Mouse (Mus musculus): ENCODE results near the gene Lrrc26. TPM values are rescaled to one million over a fixed set of nuclear protein-coding genes. Genes with fewer than 3 reads are reported as not detected.

The Lrrc26 gene
- total RNA-seq, 1 experiment from 2014 or later, result not detected

GRCm38 (mm10) chr2:25332286-25333160 lies 42.8 kb downstream of the Lrrc26 start, which contains the start of gene Man1b1:
Gene Man1b1 (plus strand): TSS chr2:25332338.
- ATAC-seq (replicated peaks; ENCODE audit: low read depth, poor library complexity, severe bottlenecking), result peak; percentile 97

GRCm38 (mm10) chr2:25333569-25333968 lies 43.9 kb downstream of the Lrrc26 start:
- no peak for ATAC-seq (replicated peaks; ENCODE audit: low read depth, poor library complexity, severe bottlenecking)

- peak; percentile 76 for ATAC-seq (replicated peaks; ENCODE audit: low read depth, poor library complexity, severe bottlenecking)
Observed at GRCm38 (mm10) chr2:25338303-25338702, 48.6 kb downstream of the Lrrc26 start.

Other genes starting within 250 kb of the Lrrc26 start
- 9.6 and 15.2 TPM in 2 replicates for gene Nsmf, start 235.6 kb upstream of the Lrrc26 start, total RNA-seq (2017)
- gene Entpd8, start 209.6 kb upstream of the Lrrc26 start, total RNA-seq (2017), result not detected in 2 replicates
- 0.09 TPM in 1 of 2 replicates, not detected in the other for gene Noxa1, start 194.8 kb upstream of the Lrrc26 start, total RNA-seq (2017)
- gene Nrarp, start 109.2 kb upstream of the Lrrc26 start, total RNA-seq (2017), result 0.39 and 2.2 TPM in 2 replicates
- gene Tor4a, start 93.0 kb upstream of the Lrrc26 start, total RNA-seq (2017), result 15.7 and 18.1 TPM in 2 replicates
- gene Nelfb, start 78.4 kb upstream of the Lrrc26 start, total RNA-seq (2017), result 28.8 and 47.4 TPM in 2 replicates
- not detected in 2 replicates for gene Stpg3, start 75.3 kb upstream of the Lrrc26 start, total RNA-seq (2017)
- gene Fam166a, start 71.2 kb upstream of the Lrrc26 start, total RNA-seq (2017), result not detected in 2 replicates
- 486 and 513 TPM in 2 replicates for gene Tubb4b, start 65.2 kb upstream of the Lrrc26 start, total RNA-seq (2017)
- gene Slc34a3, start 55.6 kb upstream of the Lrrc26 start, total RNA-seq (2017), result not detected in 2 replicates
- not detected in 2 replicates for gene Rnf224, start 53.1 kb upstream of the Lrrc26 start, total RNA-seq (2017)
- gene Rnf208, start 47.7 kb upstream of the Lrrc26 start, total RNA-seq (2017), result 0.37 and 0.82 TPM in 2 replicates
- gene Cysrt1, start 47.5 kb upstream of the Lrrc26 start, total RNA-seq (2017), result not detected in 2 replicates
- 0.50 and 0.87 TPM in 2 replicates for gene AL732309.1, start 43.1 kb upstream of the Lrrc26 start, total RNA-seq (2017)
- gene Tmem203, start 34.5 kb upstream of the Lrrc26 start, total RNA-seq (2017), result 11.3 and 13.0 TPM in 2 replicates
- gene Tprn, start 27.3 kb upstream of the Lrrc26 start, total RNA-seq (2017), result 12.4 and 17.0 TPM in 2 replicates
- gene Ssna1, start 17.5 kb upstream of the Lrrc26 start, total RNA-seq (2017), result 65.1 and 73.3 TPM in 2 replicates
- 35.1 and 53.1 TPM in 2 replicates for gene Anapc2, start 17.4 kb upstream of the Lrrc26 start, total RNA-seq (2017)
- not detected in 2 replicates for gene Tmem210, start 1.8 kb upstream of the Lrrc26 start, total RNA-seq (2017)
- gene Grin1, start 29.3 kb downstream of the Lrrc26 start, total RNA-seq (2017), result not detected in 2 replicates
- 40.8 and 41.3 TPM in 2 replicates for gene Man1b1, start 42.4 kb downstream of the Lrrc26 start, total RNA-seq (2017)
- 13.3 and 19.2 TPM in 2 replicates for gene Dpp7, start 66.4 kb downstream of the Lrrc26 start, total RNA-seq (2017)
- gene Uap1l1, start 75.8 kb downstream of the Lrrc26 start, total RNA-seq (2017), result 8.5 and 8.9 TPM in 2 replicates
- 15.1 and 17.4 TPM in 2 replicates for gene Sapcd2, start 82.4 kb downstream of the Lrrc26 start, total RNA-seq (2017)
- not detected in 2 replicates for gene Entpd2, start 106.0 kb downstream of the Lrrc26 start, total RNA-seq (2017)
- gene Npdc1, start 109.4 kb downstream of the Lrrc26 start, total RNA-seq (2017), result 0.64 TPM in 1 of 2 replicates, not detected in the other
- 23.5 and 27.8 TPM in 2 replicates for gene Fut7, start 133.4 kb downstream of the Lrrc26 start, total RNA-seq (2017)
- 31.5 and 49.9 TPM in 2 replicates for gene Abca2, start 138.8 kb downstream of the Lrrc26 start, total RNA-seq (2017)
- gene Clic3, start 166.9 kb downstream of the Lrrc26 start, total RNA-seq (2017), result not detected in 2 replicates
- 19.8 and 29.1 TPM in 2 replicates for gene Paxx, start 171.2 kb downstream of the Lrrc26 start, total RNA-seq (2017)
- 4.1 TPM in 1 of 2 replicates, not detected in the other for gene Ptgds, start 180.1 kb downstream of the Lrrc26 start, total RNA-seq (2017)
- not detected in 2 replicates for gene Lcn12, start 204.0 kb downstream of the Lrrc26 start, total RNA-seq (2017)
- gene Fbxw5, start 210.8 kb downstream of the Lrrc26 start, total RNA-seq (2017), result 16.6 and 21.4 TPM in 2 replicates
- 0.19 and 2.7 TPM in 2 replicates for gene C8g, start 211.8 kb downstream of the Lrrc26 start, total RNA-seq (2017)

Data from common myeloid progenitor, adult 5-6 weeks (primary cell).